Mouse (Mus musculus): ENCODE data around the gene Gpr162. TPM values are rescaled to one million over a fixed set of nuclear protein-coding genes. Genes with fewer than 3 reads are reported as not detected.

Gpr162 gene
- total RNA-seq, 2 experiments from 2014 or later, result 181 to 199 TPM

DNA sequence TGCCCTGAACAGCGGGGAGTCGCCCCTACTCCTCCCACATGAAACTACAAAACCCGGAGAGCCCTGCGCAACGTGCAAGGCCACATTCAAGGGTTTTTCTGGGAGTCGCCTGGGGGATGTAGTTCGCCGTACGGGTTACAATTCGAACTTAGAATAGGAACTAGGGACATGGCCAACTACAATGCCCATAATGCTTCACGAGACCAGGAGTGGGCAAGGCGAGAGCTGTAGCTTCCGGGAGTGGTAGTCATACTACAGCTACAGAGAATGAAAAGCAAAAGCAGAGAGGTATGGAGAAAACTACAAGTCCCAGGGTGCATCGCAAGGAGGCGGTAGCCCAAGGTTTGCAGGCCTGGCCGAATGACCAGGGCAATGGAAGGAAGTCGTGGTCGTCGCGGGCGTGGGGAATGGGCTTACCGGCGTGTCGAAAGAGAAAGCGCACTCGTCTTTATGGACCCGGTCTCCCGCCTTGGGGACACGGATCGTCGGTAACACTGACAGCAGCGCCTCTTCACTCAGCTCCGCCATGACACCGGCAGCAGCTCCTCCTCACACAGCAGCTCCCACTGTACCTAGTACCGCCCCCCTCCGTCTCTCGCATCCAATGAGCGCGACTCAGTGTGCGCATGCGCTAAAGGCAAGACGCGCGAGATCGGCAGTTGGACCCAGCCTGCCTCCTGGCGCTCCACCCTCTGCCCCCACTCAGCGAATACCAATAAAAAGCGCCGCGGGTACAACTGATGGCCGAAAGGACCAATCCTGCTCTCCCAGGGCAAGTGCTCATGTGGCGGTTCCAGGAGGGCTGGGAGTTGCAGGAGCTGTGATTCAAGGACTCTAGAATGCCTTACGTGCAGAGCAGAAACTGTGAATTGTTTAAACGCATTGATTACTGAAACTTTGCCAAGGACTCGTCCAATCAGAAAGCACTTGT, 34.6 kb downstream of the Gpr162 start, which contains the start of the genes Usp5 and Cdca3:
Gene Usp5 (minus strand): TSS at position 617 of the 931 bp plus-strand sequence.
Gene Cdca3 (plus strand): TSS at position 680 of the 931 bp plus-strand sequence.
- TF ChIP-seq CTCF (conservative IDR thresholded peaks at IDR 0.05), result peak; percentile 36
- peak within 1 kb of the TSS; percentile 89 for H3K27ac ChIP-seq
- H3K4me3 ChIP-seq, result peak within 1 kb of the TSS; percentile 89
- peak; percentile 97 to 100 for DNase-seq (ENCODE audit: low spot score in 2 of 2)

- Histone ChIP-seq H3K4me3 (peak overlapping the region; percentile 89), H3K27ac (peak overlapping the region; percentile 63)
- no peak for DNase-seq (ENCODE audit: low spot score in 2 of 2)
- TF ChIP-seq CTCF (conservative IDR thresholded peaks at IDR 0.05), result no peak
Observed at GRCm38 (mm10) chr6:124828101-124828592, 35.6 kb downstream of the Gpr162 start.

DNA sequence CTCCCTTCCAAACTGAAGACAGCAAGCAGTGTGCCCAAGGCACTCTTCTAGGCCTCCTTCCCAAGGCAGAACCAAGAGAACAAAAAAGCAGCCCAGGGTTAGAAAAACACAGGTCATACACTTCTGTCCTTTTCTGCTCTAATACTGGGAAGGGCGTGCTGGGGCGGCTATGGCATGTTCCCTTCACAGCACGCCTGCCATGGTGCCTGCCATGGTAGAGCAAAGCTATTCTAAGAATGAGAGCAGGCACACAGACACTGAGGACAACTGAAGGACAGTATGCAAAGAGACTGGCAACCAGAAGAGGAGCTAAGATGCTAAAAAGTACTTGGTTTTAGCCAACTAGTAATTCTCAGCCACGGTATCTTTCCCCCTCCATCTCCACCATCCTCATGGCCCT, 41.7 kb downstream of the Gpr162 start:
- no peak for TF ChIP-seq CTCF (conservative IDR thresholded peaks at IDR 0.05)
- DNase-seq (ENCODE audit: low spot score in 2 of 2), result no peak
- H3K4me3 ChIP-seq, result no peak overlapping the region
- H3K27ac ChIP-seq, result no peak overlapping the region

DNA sequence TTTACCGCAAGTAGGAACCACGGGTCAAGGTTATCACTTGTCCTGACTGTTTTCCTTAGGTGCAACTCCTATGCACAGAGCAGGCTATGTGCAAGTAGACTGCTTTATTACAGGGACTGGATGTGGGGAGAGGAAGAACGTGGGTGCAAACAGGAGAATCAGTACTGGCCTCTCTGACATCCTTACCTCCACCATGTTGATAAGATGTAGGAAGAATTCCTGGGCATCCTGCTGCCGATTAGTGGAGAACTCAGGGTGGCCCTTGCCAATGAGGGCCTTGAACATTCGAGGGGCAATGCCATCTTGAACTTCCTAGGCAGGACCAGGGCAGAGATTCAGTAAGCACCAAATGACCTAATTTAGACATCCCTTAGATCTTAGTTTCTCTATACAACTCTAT, 42.9 kb downstream of the Gpr162 start:
- TF ChIP-seq CTCF (conservative IDR thresholded peaks at IDR 0.05), result no peak
- H3K27ac ChIP-seq, result no peak overlapping the region
- DNase-seq (ENCODE audit: low spot score in 2 of 2), result no peak
- H3K4me3 ChIP-seq, result no peak overlapping the region

GRCm38 (mm10) chr6:124817971-124818370, 45.8 kb downstream of the Gpr162 start:
- H3K4me3 ChIP-seq, result no peak overlapping the region

GRCm38 (mm10) chr6:124817563-124817962, 46.2 kb downstream of the Gpr162 start:
- Histone ChIP-seq H3K27ac (no peak overlapping the region), H3K4me3 (no peak overlapping the region)
- DNase-seq (ENCODE audit: low spot score in 2 of 2), result no peak
- TF ChIP-seq CTCF (conservative IDR thresholded peaks at IDR 0.05), result no peak

More at GRCm38 (mm10) chr6:124817971-124818370, 45.8 kb downstream of the Gpr162 start:
- TF ChIP-seq CTCF (conservative IDR thresholded peaks at IDR 0.05), result no peak
- no peak for DNase-seq (ENCODE audit: low spot score in 2 of 2)
- no peak overlapping the region for H3K27ac ChIP-seq

DNA sequence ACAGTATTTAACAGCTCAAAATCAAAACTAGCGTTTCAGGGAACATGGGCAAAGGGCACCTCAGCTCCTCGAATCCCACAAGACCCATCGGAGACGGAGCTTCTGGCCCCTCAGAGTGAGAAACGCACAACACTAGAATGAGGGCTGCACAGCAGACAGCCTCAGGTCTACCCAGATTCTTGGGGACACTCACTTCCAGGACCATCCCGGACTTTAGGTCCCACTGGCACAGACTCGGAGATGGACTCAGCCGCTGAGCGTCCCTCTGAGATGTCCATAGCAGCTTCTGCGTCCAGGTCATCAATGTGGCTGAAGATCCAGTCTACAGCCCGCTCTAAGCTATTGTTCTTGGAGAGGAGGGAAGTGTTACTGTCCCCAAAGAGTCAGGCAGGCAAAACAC, 46.7 kb downstream of the Gpr162 start:
- TF ChIP-seq CTCF (conservative IDR thresholded peaks at IDR 0.05), result no peak
- Histone ChIP-seq H3K27ac (no peak overlapping the region), H3K4me3 (no peak overlapping the region)
- no peak for DNase-seq (ENCODE audit: low spot score in 2 of 2)

GRCm38 (mm10) chr6:124816611-124817010, 47.2 kb downstream of the Gpr162 start:
- DNase-seq (ENCODE audit: low spot score in 2 of 2), result no peak
- no peak for TF ChIP-seq CTCF (conservative IDR thresholded peaks at IDR 0.05)
- no peak overlapping the region for H3K4me3 ChIP-seq
- H3K27ac ChIP-seq, result no peak overlapping the region

DNA sequence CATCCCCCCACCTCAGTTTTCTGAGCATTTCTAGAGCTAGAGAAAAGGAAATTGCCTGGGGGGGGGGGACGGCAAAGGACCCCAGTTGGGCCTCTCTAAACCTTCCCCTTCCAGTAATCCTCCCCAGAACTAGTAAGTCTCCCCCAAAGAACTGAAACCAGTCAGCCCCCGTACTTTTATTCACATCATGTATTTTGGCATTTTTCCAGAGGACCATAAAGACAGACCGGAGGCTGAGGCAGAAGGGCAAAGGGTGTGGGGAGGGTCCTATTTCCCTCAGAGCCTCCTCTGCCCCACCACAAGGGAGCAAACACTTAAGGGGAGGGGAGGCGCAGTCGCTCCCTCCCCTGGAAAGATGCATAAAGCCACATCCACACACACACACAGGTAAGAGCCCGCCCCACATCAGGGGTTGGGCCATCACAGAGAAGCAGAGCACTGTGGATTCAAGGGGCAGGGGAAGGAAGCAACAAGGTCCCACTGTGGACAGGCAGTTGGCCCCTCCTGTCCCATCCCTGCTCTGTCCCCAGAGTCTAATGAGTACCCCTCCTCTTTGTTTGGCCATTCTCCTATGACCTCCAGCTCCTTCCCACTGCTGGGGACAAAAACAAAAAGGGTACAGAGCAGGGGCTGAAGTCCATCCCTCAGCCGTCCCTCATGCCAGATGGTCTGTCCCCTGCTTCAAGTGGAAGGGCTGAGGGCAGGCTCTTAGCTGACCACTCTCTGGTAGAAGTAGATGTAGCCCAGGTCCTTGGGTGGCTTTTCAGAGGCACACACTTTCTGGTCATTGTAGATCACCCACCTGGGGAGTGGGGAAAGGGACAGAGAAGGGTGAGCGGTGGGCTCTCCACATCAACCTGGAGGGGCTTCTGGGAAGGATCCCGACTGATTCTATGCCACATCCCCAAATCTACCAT, 48.7 kb downstream of the Gpr162 start:
- Histone ChIP-seq H3K4me3 (no peak overlapping the region), H3K27ac (no peak overlapping the region)
- DNase-seq (ENCODE audit: low spot score in 2 of 2), result no peak
- no peak for TF ChIP-seq CTCF (conservative IDR thresholded peaks at IDR 0.05)

DNA sequence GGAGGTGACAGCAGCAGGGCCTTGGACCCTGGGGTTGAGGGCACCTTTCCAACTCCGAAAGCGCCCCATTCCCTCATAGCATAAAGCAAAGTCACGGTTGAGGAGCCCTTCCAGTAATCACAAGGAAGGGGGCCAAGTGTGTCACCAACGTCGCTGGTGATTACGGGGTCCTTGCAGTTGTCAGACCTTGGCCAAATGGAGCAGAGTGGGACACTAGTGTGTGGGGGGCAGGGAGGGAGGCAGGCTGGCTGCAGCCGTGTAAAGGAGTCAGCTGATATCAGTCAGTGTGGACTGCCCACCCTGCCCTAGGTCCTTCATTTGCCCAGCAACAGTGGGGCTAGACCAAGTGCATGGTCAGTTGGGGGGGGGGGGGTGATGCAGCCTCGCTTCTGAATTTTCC, 49.3 kb downstream of the Gpr162 start:
- H3K4me3 ChIP-seq, result peak overlapping the region; percentile 77
- H3K27ac ChIP-seq, result peak overlapping the region; percentile 98; the same call in 1 of the 2 replicates
- no peak for DNase-seq (ENCODE audit: low spot score in 2 of 2)
- no peak for TF ChIP-seq CTCF (conservative IDR thresholded peaks at IDR 0.05)

DNA sequence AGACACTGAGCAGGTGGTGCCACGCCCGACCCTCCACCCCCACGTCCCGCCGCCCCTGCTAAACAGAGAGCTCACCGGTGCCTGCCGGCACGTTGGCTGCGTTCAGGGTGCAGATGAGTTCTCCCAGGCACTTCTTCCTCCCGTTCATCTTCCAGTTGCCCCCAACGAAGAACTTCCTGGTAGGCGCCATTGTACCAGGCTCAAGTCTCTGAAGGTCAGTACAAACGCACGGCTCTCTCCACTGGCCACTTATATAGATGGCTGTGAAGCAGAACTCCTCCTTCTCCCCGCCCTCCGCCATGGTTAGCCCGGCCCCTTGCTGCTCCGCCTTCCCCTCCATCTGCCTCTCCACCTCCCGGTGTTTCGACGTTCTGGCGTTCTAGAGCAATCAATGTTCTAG, 49.9 kb downstream of the Gpr162 start, which contains the start of gene Tpi1:
Gene Tpi1 (minus strand): TSS at position 364 of the 400 bp plus-strand sequence.
- H3K27ac ChIP-seq, result peak within 1 kb of the TSS; percentile 98
- TF ChIP-seq CTCF (conservative IDR thresholded peaks at IDR 0.05), result no peak
- DNase-seq (ENCODE audit: low spot score in 2 of 2), result peak; percentile 90 to 93
- H3K4me3 ChIP-seq, result peak within 1 kb of the TSS; percentile 77

GRCm38 (mm10) chr6:124813496-124813895, 50.3 kb downstream of the Gpr162 start:
- DNase-seq (ENCODE audit: low spot score in 2 of 2), result peak; percentile 73 to 77
- TF ChIP-seq CTCF (conservative IDR thresholded peaks at IDR 0.05), result no peak
- peak overlapping the region; percentile 77 for H3K4me3 ChIP-seq
- peak overlapping the region; percentile 98 for H3K27ac ChIP-seq

All from layer of hippocampus, adult 2 months (tissue).